16 mouse cellular contexts compared by ENCODE assay signal in the genomic region with DNA sequence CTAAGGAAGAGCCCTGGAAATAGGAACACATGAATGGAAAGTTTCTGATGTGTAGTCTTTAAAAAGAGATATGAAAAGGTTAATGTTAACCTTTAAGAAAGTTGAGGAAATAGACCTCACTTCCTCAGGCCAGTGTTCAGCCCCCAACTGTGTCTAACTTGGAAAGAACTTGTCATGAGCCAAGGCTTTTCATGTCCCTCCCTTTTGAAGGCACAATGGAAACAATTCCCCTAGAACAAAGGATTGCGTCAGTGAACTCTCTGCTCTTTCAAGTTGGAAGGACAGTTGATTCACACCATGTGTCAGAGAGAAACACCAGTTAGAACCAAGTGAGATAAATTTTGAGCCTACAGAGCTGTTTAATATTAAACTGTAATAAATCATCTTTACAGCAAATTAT. TPM values are rescaled to one million over a fixed set of nuclear protein-coding genes. Genes with fewer than 3 reads are reported as not detected.
DNase-seq lines count a peak whose midpoint lies in the region; ATAC-seq and TF ChIP-seq lines count a peak whose summit lies in the region.
"Had no signal": no experiment of that assay in that cellular context is flagged by ENCODE, and none has a peak within 500 bp of the region (broad histone marks: within the 10 kb centered on the region; RNA-seq: fewer than 3 reads in every experiment).

No protein-coding gene starts in this region.

- peak overlapping the region; percentile 53; the same call in 1 of the 2 replicates for H3K27ac ChIP-seq in heart, embryonic 13.5 days (replicated peaks)
- no peak overlapping the region for H3K27ac ChIP-seq in midbrain, postnatal 0 days (ENCODE audit: low read depth, low read length)
- H3K27ac ChIP-seq in midbrain, embryonic 11.5 days (ENCODE audit: low read depth, low read length): no peak overlapping the region
- H3K27ac ChIP-seq in cerebellum, adult 2 months (ENCODE audit: insufficient read depth, low read length): no peak overlapping the region
- H3K27ac ChIP-seq: embryonic facial prominence, embryonic 15.5 days; hindbrain, embryonic 14.5 days; liver, embryonic 12.5 days had no signal

- ATAC-seq in heart, embryonic 13.5 days (ENCODE audit: extremely low read depth, insufficient number of reproducible peaks, low FRiP score, low TSS enrichment): no peak
- no peak for ATAC-seq in midbrain, postnatal 0 days (ENCODE audit: low FRiP score)
- ATAC-seq in midbrain, embryonic 11.5 days (ENCODE audit: low FRiP score): no peak
- ATAC-seq: activated CD4-positive, CD25-positive, alpha-beta regulatory T cell, adult 4 months; forebrain, embryonic 16.5 days; liver, embryonic 12.5 days had no signal

- H3K36me3 ChIP-seq in heart, embryonic 13.5 days: no peaks in the 10 kb centered on the region
- no peaks in the 10 kb centered on the region for H3K36me3 ChIP-seq in midbrain, postnatal 0 days (ENCODE audit: insufficient read depth, low read length)
- H3K36me3 ChIP-seq in midbrain, embryonic 11.5 days (ENCODE audit: control insufficient read depth, insufficient read depth, low read length): no peaks in the 10 kb centered on the region
- H3K36me3 ChIP-seq: embryonic facial prominence, embryonic 15.5 days; liver, embryonic 12.5 days had no signal

- intact Hi-C loops in heart, postnatal 14 days (cut with DNase I): no loop called here

- H3K9ac ChIP-seq in heart, embryonic 13.5 days: no peak overlapping the region
- no peak overlapping the region for H3K9ac ChIP-seq in midbrain, postnatal 0 days (replicated peaks; ENCODE audit: low read length, poor library complexity, severe bottlenecking)
- H3K9ac ChIP-seq in midbrain, embryonic 11.5 days (ENCODE audit: low read length): no peak overlapping the region
- H3K9ac ChIP-seq: embryonic facial prominence, embryonic 15.5 days; hindbrain, embryonic 14.5 days; liver, embryonic 12.5 days had no signal

- DNase-seq in heart, postnatal 14 days: no peak
- DNase-seq in midbrain, postnatal 0 days (ENCODE audit: low spot score): peak; percentile 6
- DNase-seq in midbrain, embryonic 11.5 days (ENCODE audit: low spot score, missing footprints): no peak
- peak; percentile 60 for DNase-seq in brain, adult 2 months (ENCODE audit: low read depth, low spot score)
- no peak for DNase-seq in urinary bladder, postnatal 14 days (ENCODE audit: low spot score)
- no peak for DNase-seq in cerebellum, adult 2 months
- DNase-seq: cerebellum, adult 9-10 months; gastrocnemius, postnatal 25 days; kidney, adult 18-20 months had no signal

- no peak overlapping the region for H3K4me3 ChIP-seq in heart, embryonic 13.5 days
- H3K4me3 ChIP-seq in midbrain, postnatal 0 days (ENCODE audit: low read depth, low read length): no peak overlapping the region
- no peak overlapping the region for H3K4me3 ChIP-seq in midbrain, embryonic 11.5 days (ENCODE audit: low read depth, low read length)
- no peak overlapping the region for H3K4me3 ChIP-seq in cerebellum, adult 2 months (replicated peaks; ENCODE audit: insufficient read depth, low read depth, low read length)
- H3K4me3 ChIP-seq: embryonic facial prominence, embryonic 15.5 days; liver, embryonic 12.5 days; myocyte had no signal

- H3K4me2 ChIP-seq in heart, embryonic 13.5 days: no peak overlapping the region
- H3K4me2 ChIP-seq in midbrain, postnatal 0 days (ENCODE audit: low read depth, low read length, poor library complexity, severe bottlenecking): no peak overlapping the region
- H3K4me2 ChIP-seq in midbrain, embryonic 11.5 days: no peak overlapping the region
- H3K4me2 ChIP-seq: embryonic facial prominence, embryonic 15.5 days; hindbrain, embryonic 14.5 days; liver, embryonic 12.5 days had no signal

- no peaks in the 10 kb centered on the region for H3K9me3 ChIP-seq in heart, embryonic 13.5 days
- H3K9me3 ChIP-seq in midbrain, postnatal 0 days (ENCODE audit: low read length): no peaks in the 10 kb centered on the region
- H3K9me3 ChIP-seq in midbrain, embryonic 11.5 days (ENCODE audit: control insufficient read depth, low read length): no peaks in the 10 kb centered on the region
- H3K9me3 ChIP-seq: embryonic facial prominence, embryonic 15.5 days; liver, embryonic 12.5 days had no signal

- H3K4me1 ChIP-seq in heart, embryonic 13.5 days: no peaks in the 10 kb centered on the region
- H3K4me1 ChIP-seq in midbrain, postnatal 0 days (ENCODE audit: insufficient read depth, low read length): no peaks in the 10 kb centered on the region
- H3K4me1 ChIP-seq in midbrain, embryonic 11.5 days (ENCODE audit: control insufficient read depth, insufficient read depth, low read length): peaks cover 3% of the 10 kb centered on the region; the same call in 1 of the 2 replicates
- no peaks in the 10 kb centered on the region for H3K4me1 ChIP-seq in cerebellum, adult 2 months (ENCODE audit: control insufficient read depth, insufficient read depth, low read length)
- H3K4me1 ChIP-seq: embryonic facial prominence, embryonic 15.5 days; liver, embryonic 12.5 days had no signal

- no peaks in the 10 kb centered on the region for H3K27me3 ChIP-seq in heart, embryonic 13.5 days (replicated peaks)
- no peaks in the 10 kb centered on the region for H3K27me3 ChIP-seq in midbrain, postnatal 0 days (ENCODE audit: insufficient read depth, low read length)
- no peaks in the 10 kb centered on the region for H3K27me3 ChIP-seq in midbrain, embryonic 11.5 days (ENCODE audit: control insufficient read depth, insufficient read depth, low read length)
- no peaks in the 10 kb centered on the region for H3K27me3 ChIP-seq in cerebellum, adult 2 months (ENCODE audit: control insufficient read depth, insufficient read depth, low read length)
- H3K27me3 ChIP-seq: embryonic facial prominence, embryonic 15.5 days; liver, embryonic 12.5 days had no signal

- 54% methylated on average over 1 of the region's 1 CpGs for WGBS in heart, embryonic 13.5 days
- WGBS in midbrain, postnatal 0 days: 48% methylated on average over 1 of the region's 1 CpGs
- 31% methylated on average over 1 of the region's 1 CpGs for WGBS in midbrain, embryonic 11.5 days
- 93% methylated on average over 1 of the region's 1 CpGs for WGBS in cerebellum, adult 2 months

- no peak for TF ChIP-seq CTCF in midbrain, postnatal 0 days (IDR thresholded peaks at IDR 0.05)
- no peak for TF ChIP-seq CTCF in cerebellum, adult 2 months (IDR thresholded peaks at IDR 0.05; ENCODE audit: borderline replicate concordance, insufficient read depth, low read depth, low read length)

- TF ChIP-seq POLR2A in cerebellum, adult 2 months (IDR thresholded peaks at IDR 0.05; ENCODE audit: borderline replicate concordance, insufficient read depth, low read length): no peak

RNA-seq across cellular contexts. Expression of gene Exoc6b, which starts 39.6 kb away (rescaled TPM):
- 16.9 and 17.5 TPM in 2 replicates for polyA plus RNA-seq in heart, embryonic 13.5 days (2015; fragmentation: Nextera tagmentation; extraction: Ambion mirVana)
- total RNA-seq in heart, postnatal 14 days (2021): 10 to 100 TPM; 21.2 to 21.9 TPM
- total RNA-seq in midbrain, postnatal 0 days (2014; rRNA removed): 43.7 and 54.6 TPM in 2 replicates
- polyA plus RNA-seq in midbrain, postnatal 0 days (2015; fragmentation: Nextera tagmentation; extraction: Ambion mirVana): 35.3 and 37.0 TPM in 2 replicates
- 32.0 and 37.0 TPM in 2 replicates for polyA plus RNA-seq in midbrain, embryonic 11.5 days (2014; fragmentation: Nextera tagmentation; extraction: Ambion mirVana)
- polyA plus RNA-seq in cerebellum, adult 2 months (2012; rRNA removed): 39.5 and 42.5 TPM in 2 replicates

Comparison
In these comparisons a context has a peak if more than half of its experiments do, and no peak if none do; other contexts are left out.
1. DNase-seq: peak in midbrain, postnatal 0 days (single experiment) and brain, adult 2 months (single experiment); none in heart, postnatal 14 days (0 of 2), midbrain, embryonic 11.5 days (single experiment), urinary bladder, postnatal 14 days (single experiment) and cerebellum, adult 2 months (0 of 2).